Mouse (Mus musculus) urinary bladder, postnatal 4 days (tissue): ENCODE data around the gene Pwwp2b.

Source experiments
- DNase-seq, 2 experiments: peaks; one replicate each; pipeline ENCODE4 v3.0.0; 2021 to 2022; ENCODE audit warnings: low spot score in 2 of 2

Gene Pwwp2b

GRCm38 (mm10) chr7:139224070-139224469 lies 24.2 kb upstream of the Pwwp2b start:
- DNase-seq = peak in 1 of 2 experiments; percentile 32

DNA sequence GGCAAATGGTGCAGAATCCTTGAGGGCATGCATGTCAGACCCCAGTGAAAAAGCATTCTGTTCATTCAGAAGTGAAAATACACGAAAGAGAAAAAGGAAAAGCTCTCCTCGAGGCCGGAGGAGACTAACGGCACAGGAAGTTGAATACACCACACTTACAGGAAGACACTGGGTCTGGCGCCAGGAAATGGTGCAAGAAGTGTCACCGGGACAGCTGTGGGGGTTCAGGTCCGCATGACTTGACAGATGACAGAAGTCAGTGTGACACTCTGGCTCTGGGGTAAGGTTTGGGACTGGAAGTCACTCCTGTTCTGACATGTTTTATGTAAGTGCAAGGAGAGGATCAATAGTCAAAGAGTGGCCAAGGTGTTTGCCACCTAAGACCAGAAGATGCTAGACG lies 23.6 kb upstream of the Pwwp2b start:
- peak in 1 of 2 experiments; percentile 59 for DNase-seq

- no peak for DNase-seq
Measured at GRCm38 (mm10) chr7:139226416-139226815, 21.9 kb upstream of the Pwwp2b start.

GRCm38 (mm10) chr7:139228447-139229171 lies 19.7 kb upstream of the Pwwp2b start:
- DNase-seq = no peak

DNA sequence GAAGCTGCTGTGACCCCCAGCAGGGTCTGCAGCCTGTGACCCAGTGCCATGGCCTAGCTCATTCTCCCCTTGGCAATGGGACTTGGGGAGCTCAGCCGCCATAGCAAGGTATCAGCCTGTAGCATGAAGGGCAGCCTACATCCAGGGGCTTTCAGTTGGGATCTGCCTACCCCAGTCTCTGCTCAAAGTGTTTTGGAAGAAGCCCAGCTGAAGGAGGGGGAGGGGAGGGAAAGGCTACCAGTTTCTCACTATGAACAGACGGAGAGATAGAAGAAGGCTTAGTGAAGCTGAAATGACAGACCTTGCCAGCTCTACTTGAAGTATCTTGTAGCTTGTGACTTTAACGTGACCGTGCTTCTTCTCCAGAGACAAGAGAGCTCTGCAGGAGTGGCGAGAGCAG lies 18.4 kb upstream of the Pwwp2b start:
- DNase-seq = no peak

DNA sequence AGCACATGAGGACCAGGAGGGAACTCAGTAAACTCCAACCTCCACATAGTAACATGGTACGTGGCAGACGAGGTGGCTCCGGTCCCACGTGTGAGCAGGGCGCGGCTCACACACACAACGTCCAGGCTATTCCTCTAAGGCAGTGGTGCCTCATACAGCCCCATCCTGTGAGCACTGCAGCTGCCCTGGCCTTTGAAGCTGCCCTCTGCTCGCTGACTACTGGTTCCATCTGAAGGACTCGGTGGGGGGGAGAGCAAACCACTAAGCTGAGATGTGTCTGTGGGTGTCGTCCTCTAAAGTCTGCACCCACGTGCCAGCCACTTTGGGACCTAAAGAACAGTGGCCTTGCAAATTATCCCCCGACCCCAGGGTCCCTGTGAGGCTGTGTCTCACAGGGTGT lies 18.0 kb upstream of the Pwwp2b start:
- no peak for DNase-seq

GRCm38 (mm10) chr7:139233714-139234113 lies 14.6 kb upstream of the Pwwp2b start:
- DNase-seq = peak; percentile 83 to 87

DNA sequence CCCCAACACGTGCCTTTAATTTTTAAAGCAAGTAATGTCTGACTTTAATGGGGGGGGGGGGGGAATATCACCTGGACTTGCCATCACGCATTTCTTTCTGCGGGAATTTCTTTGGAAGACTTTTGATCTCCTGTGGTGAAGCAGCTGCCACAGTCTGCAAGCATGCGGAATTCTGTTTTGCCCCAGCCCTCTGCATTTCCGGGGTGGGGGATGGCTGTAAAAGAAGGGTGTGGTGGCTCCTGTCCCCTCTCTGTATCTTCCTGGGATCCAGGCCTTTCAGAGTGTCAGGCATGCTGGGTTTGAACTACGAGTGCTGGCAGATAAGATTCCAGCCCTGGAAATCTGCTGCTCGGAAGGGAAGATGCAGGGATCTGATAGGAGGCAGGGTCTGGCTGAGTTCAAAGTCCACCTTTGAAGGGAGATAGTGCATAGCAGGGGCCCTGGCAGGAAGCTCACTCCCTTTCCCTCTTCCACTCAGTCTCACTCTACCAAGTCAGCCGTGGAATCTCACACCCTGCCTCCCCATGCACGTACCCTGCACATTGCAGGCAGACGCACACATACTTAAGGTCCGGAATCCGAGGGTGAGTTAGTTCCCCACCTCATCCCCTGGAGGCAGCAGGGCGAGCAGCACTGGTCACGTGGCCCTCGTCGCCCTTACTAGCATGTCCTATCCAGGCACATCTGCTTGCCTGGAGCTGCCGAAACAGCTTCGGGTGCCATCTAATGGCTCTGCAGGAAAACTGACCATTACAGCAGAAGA lies 13.7 kb upstream of the Pwwp2b start:
- DNase-seq = peak in 1 of 2 experiments; percentile 63

- no peak for DNase-seq
Measured at GRCm38 (mm10) chr7:139235651-139236358, 12.5 kb upstream of the Pwwp2b start.

GRCm38 (mm10) chr7:139239432-139239831 lies 8.8 kb upstream of the Pwwp2b start:
- no peak for DNase-seq

GRCm38 (mm10) chr7:139246086-139246485 lies 2.2 kb upstream of the Pwwp2b start:
- no peak for DNase-seq

DNA sequence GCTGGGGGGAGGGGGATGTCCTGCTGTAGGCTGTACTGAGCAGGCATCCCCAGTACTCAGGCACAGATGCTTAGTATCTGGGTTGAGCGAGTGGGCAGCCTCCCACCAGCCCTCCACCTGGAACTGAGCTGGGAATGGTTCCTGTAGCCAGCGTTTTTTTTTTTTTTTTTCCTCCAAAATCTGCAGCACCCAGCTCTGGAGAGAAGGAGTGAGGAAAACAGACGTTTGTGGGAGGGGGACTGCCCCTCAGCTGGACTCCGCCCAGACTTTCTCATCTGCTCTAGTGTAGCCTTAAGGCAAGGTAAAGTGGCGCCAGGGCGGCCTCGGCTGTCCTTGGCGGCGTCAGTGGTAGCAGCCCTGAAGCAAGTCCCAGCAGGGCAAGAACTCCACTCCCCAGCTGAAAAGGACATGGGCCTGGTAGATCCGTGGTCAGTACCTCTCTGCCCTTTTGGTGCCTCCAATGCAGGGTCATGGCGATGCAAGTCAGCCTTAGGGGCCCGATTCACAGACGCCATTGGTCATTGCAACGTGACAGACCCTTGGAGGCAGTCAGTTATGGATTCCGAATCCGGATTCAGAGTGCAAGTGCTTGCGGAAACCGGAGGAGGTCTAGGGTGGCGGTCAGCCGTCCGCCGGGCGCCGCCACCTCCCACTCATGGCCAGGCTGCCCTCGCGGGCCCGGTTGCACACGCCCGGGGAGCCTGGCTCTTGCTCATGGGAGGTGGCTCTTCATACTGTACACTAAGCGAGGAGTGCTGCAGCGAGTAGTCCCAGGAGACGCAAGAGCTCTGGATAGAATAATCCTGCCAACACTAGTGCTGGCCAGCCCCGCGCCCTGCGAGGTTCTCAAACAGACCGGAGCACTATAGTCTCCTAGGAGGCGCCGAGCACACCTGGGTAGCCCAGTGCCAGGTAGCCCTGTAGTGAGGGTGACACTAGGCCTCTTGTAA lies 1.1 kb upstream of the Pwwp2b start:
- DNase-seq = peak in 1 of 2 experiments; percentile 49

DNA sequence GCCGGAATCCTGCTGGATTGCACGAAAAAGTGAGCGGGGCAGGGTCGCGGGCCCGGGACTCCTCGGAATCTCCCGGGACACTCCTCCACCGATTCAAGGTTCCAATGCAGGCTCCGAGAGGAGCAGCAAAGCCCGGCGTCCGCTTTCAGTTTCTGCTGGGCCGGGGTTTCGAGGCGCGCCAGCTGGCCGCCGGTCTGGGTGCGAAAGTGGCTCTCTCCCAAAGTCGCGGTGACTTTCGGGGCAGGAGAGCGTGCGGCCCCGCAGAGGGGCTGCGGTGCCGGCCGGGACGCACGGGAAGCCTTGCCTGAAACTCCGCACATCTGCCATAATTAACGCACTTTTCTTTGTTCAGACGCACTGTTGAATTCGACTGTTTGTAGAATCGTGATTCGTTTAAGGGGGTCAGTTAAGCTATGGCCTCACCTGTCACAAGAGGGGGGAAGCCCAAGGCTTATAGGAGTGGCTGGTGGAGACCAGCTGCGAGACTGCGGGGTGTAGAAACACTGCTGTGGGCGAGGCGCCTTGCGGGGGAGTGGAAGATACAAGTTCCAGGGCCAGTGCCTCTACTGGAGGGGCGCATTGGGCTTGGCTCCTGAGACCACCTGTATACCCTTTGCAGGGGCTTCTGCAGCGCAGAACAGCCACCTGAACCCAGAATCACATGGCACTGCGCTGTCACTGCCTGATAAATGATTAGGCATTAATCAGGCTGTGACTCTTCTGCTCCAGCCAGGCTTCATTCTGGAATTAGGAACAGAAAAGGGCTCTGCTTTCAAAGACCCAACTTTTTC lies 528 bp downstream of the Pwwp2b start:
- no peak for DNase-seq

GRCm38 (mm10) chr7:139249406-139250210 lies 1.3 kb downstream of the Pwwp2b start:
- DNase-seq = no peak

DNA sequence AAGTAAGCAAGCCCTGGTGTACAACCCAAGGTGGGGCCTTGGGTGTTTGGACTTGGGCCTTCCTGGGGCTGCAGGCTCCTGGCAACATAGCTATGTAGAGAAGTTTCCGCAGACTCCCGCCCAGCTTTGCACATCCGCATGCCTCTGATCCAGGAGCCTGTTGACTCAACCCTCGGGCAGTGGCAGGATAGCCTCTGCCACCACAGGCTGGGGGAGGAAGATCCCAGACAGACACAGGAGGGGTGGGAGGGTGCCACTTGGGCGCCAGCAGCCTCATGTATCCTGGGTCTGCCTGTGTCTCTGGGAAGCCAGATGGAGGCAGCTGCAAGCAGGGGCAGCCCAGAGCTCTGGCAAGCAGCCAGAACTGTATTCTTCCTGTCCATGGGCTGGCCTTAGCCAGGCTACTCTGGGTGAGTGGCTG lies 3.6 kb downstream of the Pwwp2b start:
- DNase-seq = peak in 1 of 2 experiments; percentile 66

GRCm38 (mm10) chr7:139252566-139252965 lies 4.3 kb downstream of the Pwwp2b start:
- DNase-seq = no peak

GRCm38 (mm10) chr7:139252986-139253385 lies 4.7 kb downstream of the Pwwp2b start:
- no peak for DNase-seq

DNA sequence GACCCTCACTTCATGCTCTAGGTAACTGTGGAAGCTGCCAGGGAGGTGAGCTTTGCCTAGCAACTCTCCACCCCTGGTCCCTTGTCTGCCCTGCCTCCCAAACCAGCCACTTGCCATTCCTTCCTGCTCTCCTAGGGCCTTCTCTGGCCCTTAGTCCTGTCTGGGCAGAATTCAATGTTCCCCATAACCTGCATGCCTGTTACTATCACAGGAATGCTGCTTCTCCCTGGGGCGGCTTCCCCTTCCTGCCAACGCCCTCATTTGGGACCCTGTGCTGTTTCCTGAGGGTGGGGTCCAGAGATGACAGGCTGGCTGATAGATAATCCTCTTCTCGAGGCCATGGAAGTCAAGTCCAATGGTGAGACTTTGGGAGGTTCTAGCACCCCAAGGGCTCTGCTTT lies 5.2 kb downstream of the Pwwp2b start:
- no peak for DNase-seq

GRCm38 (mm10) chr7:139254626-139255025 lies 6.3 kb downstream of the Pwwp2b start:
- DNase-seq = no peak
